Mouse (Mus musculus) ES-E14 (cell line): ENCODE results near the gene Ptprg. TPM values are rescaled to one million over a fixed set of nuclear protein-coding genes. Genes with fewer than 3 reads are reported as not detected.

Experiments used
- DNase-seq: peaks from one replicate; pipeline ENCODE4 v3.0.0-alpha.2; 2013; ENCODE audit warnings: low read depth, low spot score
- H3K27ac ChIP-seq: 2 replicates; pipeline ENCODE4 v1.5.1; 2012; ENCODE audit warnings: low read depth, mild to moderate bottlenecking, low read length, moderate library complexity, mixed read lengths; ENCODE audit not compliant: poor library complexity, insufficient read depth, severe bottlenecking
- H3K36me3 ChIP-seq: 2 replicates; pipeline ENCODE4 v1.6.1; 2012; ENCODE audit warnings: mild to moderate bottlenecking, low read length, moderate library complexity, mixed read lengths; ENCODE audit not compliant: control insufficient read depth, poor library complexity, insufficient read depth, severe bottlenecking
- H3K4me1 ChIP-seq, 2 experiments: fragments of 150-350 bp in 1 of 2; sonication (generic) in 1 of 2; 2 replicates each; pipeline ENCODE4 v1.6.1; 2012; ENCODE audit warnings: low read length in 2 of 2, mild to moderate bottlenecking in 1 of 2, mixed read lengths in 1 of 2; ENCODE audit not compliant: control insufficient read depth in 2 of 2, insufficient read depth in 2 of 2, poor library complexity in 1 of 2
- H3K4me3 ChIP-seq, 2 experiments: fragments of 150-350 bp in 1 of 2; sonication (generic) in 1 of 2; 2 replicates each; pipeline ENCODE4 v1.5.1; 2012; ENCODE audit warnings: low read length in 2 of 2, low read depth in 1 of 2, mild to moderate bottlenecking in 1 of 2, mixed read lengths in 1 of 2; ENCODE audit not compliant: insufficient read depth in 1 of 2, poor library complexity in 1 of 2, severe bottlenecking in 1 of 2
- H3K9ac ChIP-seq: 2 replicates; pipeline ENCODE4 v1.6.1; 2012; ENCODE audit warnings: low read depth, mild to moderate bottlenecking, low read length, mixed read lengths; ENCODE audit not compliant: poor library complexity, insufficient read depth, severe bottlenecking
- H3K9me3 ChIP-seq: fragments of 150-350 bp; sonication (generic); 2 replicates; pipeline ENCODE4 v1.6.1; 2012; ENCODE audit warnings: low read depth, mild to moderate bottlenecking, low read length; ENCODE audit not compliant: control insufficient read depth, insufficient read depth
- CHD2 ChIP-seq: IDR thresholded peaks from 2 replicates; pipeline ENCODE4 v1.6.1; 2014; ENCODE audit warnings: mild to moderate bottlenecking, low read depth, low read length, inconsistent platforms
- HCFC1 ChIP-seq: IDR thresholded peaks from 2 replicates; pipeline ENCODE4 v1.6.1; 2012; ENCODE audit warnings: low read length, inconsistent platforms, borderline replicate concordance; ENCODE audit not compliant: insufficient read depth
- MAFK ChIP-seq: IDR thresholded peaks from 2 replicates; pipeline ENCODE4 v1.6.1; 2014; ENCODE audit warnings: mild to moderate bottlenecking, low read depth, low read length, inconsistent platforms; ENCODE audit not compliant: insufficient read depth
- ZC3H11A ChIP-seq: IDR thresholded peaks from 2 replicates; pipeline ENCODE4 v1.6.1; 2012; ENCODE audit warnings: low read depth, mild to moderate bottlenecking, inconsistent platforms, low read length, borderline replicate concordance
- ZNF384 ChIP-seq: IDR thresholded peaks from 2 replicates; pipeline ENCODE4 v1.6.1; 2012; ENCODE audit warnings: low read depth, low read length, inconsistent platforms
- in situ Hi-C, 2 experiments: fragments of 600-800 bp; cut with MboI; formaldehyde crosslinking; loops; one replicate each; pipeline ENCODE4 v1.15.1; 2025; ENCODE audit warnings: low sequenced_read_pairs in 2 of 2, inconsistent platforms in 1 of 2; ENCODE audit not compliant: unreplicated experiment in 2 of 2
- total RNA-seq: library from RNA; depleted of rRNA; stranded (reverse); fragments of 300-350 nt; gene quantifications from 2 replicates; pipeline ENCODE4 v1.2.3, GENCODE M21; 2012

Gene Ptprg
- total RNA-seq, 1 experiment = 59.8 TPM

DNA sequence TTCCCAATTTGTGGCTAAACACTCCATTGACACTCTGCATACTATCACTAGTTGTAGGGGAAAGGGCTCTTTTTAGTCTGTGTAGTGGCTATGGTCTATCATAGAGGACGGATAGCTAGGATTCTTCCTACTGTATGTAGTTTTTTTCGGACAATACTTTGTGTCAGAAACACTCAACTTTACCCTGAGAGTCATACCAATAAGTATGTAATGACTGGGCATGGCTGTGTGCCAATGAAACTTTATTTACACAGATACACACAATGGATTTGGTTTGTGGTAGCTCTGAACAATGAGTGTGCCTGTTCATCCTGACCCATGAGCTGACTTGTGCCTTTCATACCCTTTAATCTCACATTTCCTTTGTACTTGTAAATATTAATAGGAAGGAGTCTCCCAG is 127.3 kb downstream of the Ptprg start:
- H3K9me3 ChIP-seq = no peaks in the 10 kb centered on the region
- no peaks in the 10 kb centered on the region for H3K36me3 ChIP-seq
- no peak for TF ChIP-seq ZNF384
- TF ChIP-seq HCFC1 = no peak
- TF ChIP-seq CHD2 = no peak
- no peak overlapping the region for H3K27ac ChIP-seq
- no peak overlapping the region for H3K9ac ChIP-seq
- no peak overlapping the region for H3K4me3 ChIP-seq
- no peak for DNase-seq
- in situ Hi-C loops = no loop called here
- peaks cover 2 to 15% of the 10 kb centered on the region in 2 experiments; a peak in 2 of 4 replicates for H3K4me1 ChIP-seq

- TF ChIP-seq CHD2 (no peak), HCFC1 (no peak), MAFK (no peak), ZNF384 (no peak), ZC3H11A (no peak)
- Histone ChIP-seq H3K4me1 (peaks cover 2 to 15% of the 10 kb centered on the region in 2 experiments; a peak in 2 of 4 replicates), H3K9ac (no peak overlapping the region), H3K4me3 (no peak overlapping the region), H3K27ac (no peak overlapping the region), H3K36me3 (no peaks in the 10 kb centered on the region), H3K9me3 (no peaks in the 10 kb centered on the region)
- DNase-seq = no peak
- in situ Hi-C loops = no loop called here
Measured at GRCm38 (mm10) chr14:11682441-11682840, 129.1 kb downstream of the Ptprg start.

GRCm38 (mm10) chr14:11683386-11684081 is 130.2 kb downstream of the Ptprg start:
- TF ChIP-seq MAFK = no peak
- no peak for TF ChIP-seq ZNF384
- TF ChIP-seq HCFC1 = no peak
- no peak for TF ChIP-seq ZC3H11A
- no peak for TF ChIP-seq CHD2
- Histone ChIP-seq H3K4me3 (no peak overlapping the region), H3K36me3 (no peaks in the 10 kb centered on the region), H3K4me1 (peaks cover 2 to 15% of the 10 kb centered on the region in 2 experiments; a peak in 2 of 4 replicates), H3K9me3 (no peaks in the 10 kb centered on the region), H3K27ac (no peak overlapping the region), H3K9ac (no peak overlapping the region)
- DNase-seq = no peak
- in situ Hi-C loops = no loop called here

GRCm38 (mm10) chr14:11684104-11684503 is 130.8 kb downstream of the Ptprg start:
- no peaks in the 10 kb centered on the region for H3K36me3 ChIP-seq
- TF ChIP-seq ZNF384 (no peak), HCFC1 (no peak), ZC3H11A (no peak), MAFK (no peak), CHD2 (no peak)
- in situ Hi-C loops = no loop called here
- H3K27ac ChIP-seq = no peak overlapping the region
- no peaks in the 10 kb centered on the region for H3K9me3 ChIP-seq
- no peak overlapping the region for H3K4me3 ChIP-seq
- H3K4me1 ChIP-seq = peaks cover 2 to 15% of the 10 kb centered on the region in 2 experiments; a peak in 2 of 4 replicates
- DNase-seq = no peak
- no peak overlapping the region for H3K9ac ChIP-seq

DNA sequence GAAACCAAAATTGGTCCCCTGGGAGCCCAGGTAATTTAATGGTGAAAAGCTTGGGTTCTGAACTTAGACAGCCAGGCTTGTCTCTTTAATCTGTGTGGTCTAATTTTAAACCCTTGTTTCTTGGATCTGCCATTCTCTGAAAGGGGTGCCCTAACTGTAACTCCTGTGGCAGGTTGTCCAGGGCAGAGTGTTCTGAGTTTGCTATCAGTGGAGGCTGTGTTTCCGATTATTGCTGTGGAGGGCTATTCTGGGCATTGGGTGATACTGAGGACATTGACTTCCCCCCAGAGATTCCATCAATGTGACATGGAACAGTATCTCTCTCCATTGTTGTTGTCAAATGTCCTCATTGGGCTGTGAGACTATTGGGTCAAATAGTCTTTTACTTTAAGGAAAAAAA is 134.2 kb downstream of the Ptprg start:
- H3K4me3 ChIP-seq = no peak overlapping the region
- H3K9ac ChIP-seq = no peak overlapping the region
- in situ Hi-C loops = no loop called here
- TF ChIP-seq HCFC1 (no peak), MAFK (no peak), ZNF384 (no peak), ZC3H11A (no peak), CHD2 (no peak)
- H3K4me1 ChIP-seq = peaks cover 0 to 2% of the 10 kb centered on the region in 2 experiments; a peak in 2 of 4 replicates
- H3K9me3 ChIP-seq = no peaks in the 10 kb centered on the region
- no peaks in the 10 kb centered on the region for H3K36me3 ChIP-seq
- no peak for DNase-seq
- H3K27ac ChIP-seq = no peak overlapping the region
